Mouse (Mus musculus): ENCODE measurements around the gene Rdh1.

DNA sequence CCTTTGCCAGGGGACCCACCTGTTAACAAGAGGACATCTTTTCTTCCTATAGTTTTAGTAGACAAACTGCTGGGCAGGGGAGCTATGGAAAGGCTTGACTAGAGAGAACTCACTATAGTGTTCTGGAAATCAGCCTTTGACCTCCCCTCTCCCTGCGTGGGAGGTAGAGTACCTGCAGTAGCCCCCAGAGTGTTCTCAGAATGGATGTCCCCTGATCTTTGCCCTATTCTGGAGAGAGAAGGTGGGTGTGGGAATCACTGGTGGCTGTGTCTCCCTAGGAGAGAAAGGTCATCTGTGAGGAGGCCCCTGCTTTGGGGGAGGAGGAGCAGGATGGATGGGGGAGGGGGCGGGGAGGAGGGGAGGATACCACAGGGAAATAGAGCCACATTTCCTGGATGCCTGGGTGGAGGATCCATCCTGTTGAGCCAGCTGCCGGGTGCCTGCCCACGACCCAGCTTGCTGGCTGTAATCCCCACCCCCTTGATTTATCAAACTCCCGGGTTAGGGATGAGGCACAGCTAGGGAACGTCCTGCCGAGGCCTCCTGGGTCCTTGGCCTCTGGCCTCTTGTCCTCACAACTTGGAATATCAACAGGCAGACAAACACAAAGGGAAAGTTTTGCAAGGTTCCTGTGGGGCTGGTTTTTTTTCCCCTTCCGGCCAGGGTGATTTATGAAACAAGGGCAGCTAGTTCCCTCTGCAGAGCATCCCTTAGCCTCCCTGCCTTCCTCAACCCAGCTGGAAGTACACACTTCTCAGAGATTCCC lies 10.5 kb upstream of the Rdh1 start:
- TF ChIP-seq CTCF (IDR thresholded peaks at IDR 0.05; ENCODE audit: insufficient read depth, low read length) (no peak), POLR2A (IDR thresholded peaks at IDR 0.05; ENCODE audit: borderline replicate concordance, extremely low read depth, low read depth, low read length) (no peak; the same call in 1 of the 2 replicates)

All from lung, adult 2 months (tissue).